Mouse (Mus musculus): ENCODE data around the gene Dram1.
"Not testable (repeated sequence)": the region's sequence is repeated elsewhere in the genome, so short reads cannot be mapped to it uniquely, and the experiment has no call there.

The Dram1 gene

GRCm38 (mm10) chr10:88386251-88386650, 7.4 kb upstream of the Dram1 start:
- DNase-seq (ENCODE audit: low read depth in 1 of 2, low spot score in 2 of 2), result no peak

- no peak for DNase-seq (ENCODE audit: low read depth in 1 of 2, low spot score in 2 of 2)
These were observed 6.9 kb upstream of the Dram1 start for GRCm38 (mm10) chr10:88385758-88386157.

- DNase-seq (ENCODE audit: low read depth in 1 of 2, low spot score in 2 of 2), result no peak
These were observed 6.4 kb upstream of the Dram1 start for GRCm38 (mm10) chr10:88385290-88385689.

DNA sequence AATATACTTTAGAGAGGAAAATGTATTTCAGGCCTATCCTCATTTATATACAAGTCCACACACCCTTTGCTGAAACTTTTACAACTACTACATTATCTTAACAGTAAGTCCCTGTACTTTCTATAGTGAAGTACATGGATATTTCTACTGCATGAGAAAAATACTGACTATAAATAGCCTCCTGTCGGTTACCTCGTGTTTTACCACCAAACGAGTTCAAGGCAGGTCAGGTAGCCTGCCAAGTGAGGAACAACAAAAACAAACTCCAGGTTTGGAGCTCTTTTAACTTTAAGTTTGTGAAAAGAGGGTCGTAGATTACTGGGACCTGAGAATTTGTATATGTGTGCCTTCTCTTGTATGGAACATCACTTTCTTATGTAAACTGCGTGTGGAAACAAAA, 5.2 kb upstream of the Dram1 start:
- DNase-seq (ENCODE audit: low read depth in 1 of 2, low spot score in 2 of 2), result no peak

DNA sequence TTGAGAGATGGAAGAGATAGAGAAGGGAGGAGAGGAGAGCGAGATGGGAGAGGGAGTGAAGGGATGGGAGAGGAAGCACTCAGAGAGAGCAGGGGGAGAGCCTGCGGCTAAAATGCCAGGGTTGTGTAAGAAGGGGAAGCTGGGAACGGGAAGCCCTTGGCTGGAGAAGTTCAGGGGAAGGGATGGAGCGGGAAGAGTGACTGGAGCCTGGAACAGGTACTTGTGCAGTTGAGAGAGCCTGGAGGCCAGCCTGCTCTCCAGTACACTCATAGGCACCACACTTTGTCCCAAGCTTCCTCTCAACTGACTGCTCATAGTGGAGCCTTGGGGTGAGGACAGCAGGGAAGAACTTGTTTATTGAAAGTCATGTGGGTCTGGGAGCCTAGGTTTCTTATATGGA, 4.6 kb upstream of the Dram1 start:
- no peak for DNase-seq (ENCODE audit: low read depth in 1 of 2, low spot score in 2 of 2)

DNA sequence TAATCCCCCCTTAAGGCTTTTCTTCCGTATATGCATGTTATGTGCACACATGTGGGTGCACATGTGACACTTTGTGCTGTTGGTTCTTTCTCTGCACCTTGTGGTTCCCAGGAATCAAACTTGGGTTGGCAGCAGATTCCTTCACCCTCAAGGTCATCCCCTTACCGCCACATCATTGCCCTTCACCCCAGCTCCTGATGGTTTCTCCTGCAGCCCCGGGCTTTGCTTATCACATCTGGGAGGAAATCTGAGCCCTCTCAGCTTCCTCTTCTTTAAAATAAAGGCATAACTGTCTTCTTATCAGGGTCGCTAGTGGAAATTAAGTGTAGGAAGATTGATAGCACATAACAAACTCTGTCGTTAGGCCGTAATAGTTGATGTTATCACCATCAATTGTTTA, 3.1 kb upstream of the Dram1 start:
- no peak for DNase-seq (ENCODE audit: low read depth in 1 of 2, low spot score in 2 of 2)

- no peak for DNase-seq (ENCODE audit: low read depth in 1 of 2, low spot score in 2 of 2)
These were observed 2.4 kb upstream of the Dram1 start for GRCm38 (mm10) chr10:88381286-88381685.

DNA sequence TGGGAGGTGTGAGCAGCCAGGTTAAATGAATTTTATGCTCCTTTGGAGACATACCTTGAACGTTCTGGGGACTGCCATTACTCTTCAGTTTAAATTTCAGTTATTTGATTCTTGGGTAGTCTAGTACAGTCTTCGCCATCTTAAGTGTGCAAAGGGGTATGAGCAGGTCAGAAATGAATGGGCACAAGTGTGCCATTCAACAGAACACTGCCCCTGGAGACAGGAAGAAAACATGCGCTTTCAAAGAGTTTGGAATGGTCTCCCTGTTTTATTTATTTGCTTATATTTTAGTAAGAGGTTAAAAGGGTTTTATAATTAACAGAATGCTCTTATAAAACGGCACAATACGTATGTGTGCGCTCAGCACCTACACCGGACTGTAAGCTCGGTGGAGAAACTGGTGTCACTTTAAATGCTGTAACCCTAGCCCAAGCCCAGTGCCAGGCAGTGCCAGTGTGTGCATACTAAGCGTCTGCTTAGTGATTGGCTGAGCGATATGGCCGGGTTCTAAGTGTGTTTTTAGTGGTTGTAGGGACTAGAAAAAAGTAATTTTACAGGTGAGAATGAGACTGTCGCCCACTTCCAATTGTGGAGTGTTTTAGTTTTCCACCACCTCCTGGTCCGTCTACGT, 1.7 kb upstream of the Dram1 start:
- no peak for DNase-seq (ENCODE audit: low read depth in 1 of 2, low spot score in 2 of 2)

- DNase-seq (ENCODE audit: low read depth in 1 of 2, low spot score in 2 of 2), result no peak
These were observed 1.1 kb upstream of the Dram1 start for GRCm38 (mm10) chr10:88380002-88380401.

- no peak for DNase-seq (ENCODE audit: low read depth in 1 of 2, low spot score in 2 of 2)
These were observed 1.2 kb downstream of the Dram1 start for GRCm38 (mm10) chr10:88377666-88378065.

- peak; percentile 57 to 81 for DNase-seq (ENCODE audit: low read depth in 1 of 2, low spot score in 2 of 2)
These were observed 2.1 kb downstream of the Dram1 start for GRCm38 (mm10) chr10:88376770-88377169.

DNA sequence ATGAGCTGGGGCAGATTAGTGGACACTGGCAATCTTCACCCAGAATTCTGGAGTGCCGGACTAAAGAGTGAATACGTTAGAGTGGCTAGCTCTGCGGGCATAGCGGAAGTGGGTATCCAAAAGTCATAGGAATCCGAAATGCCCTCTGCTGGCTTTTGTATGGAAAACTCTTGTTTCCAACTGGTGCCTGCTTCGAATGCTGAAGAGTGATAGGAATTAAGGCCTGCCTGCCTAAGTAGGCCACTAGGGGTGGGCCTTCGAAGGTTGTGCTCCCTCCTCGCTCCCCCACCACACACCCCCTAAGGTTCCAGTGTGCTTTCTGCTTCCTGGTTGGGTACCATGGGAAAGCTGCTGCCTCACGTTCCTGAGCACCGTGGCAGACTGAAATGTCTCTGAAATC, 3.9 kb downstream of the Dram1 start:
- DNase-seq (ENCODE audit: low read depth in 1 of 2, low spot score in 2 of 2), result no peak

- DNase-seq (ENCODE audit: low read depth in 1 of 2, low spot score in 2 of 2), result not testable (repeated sequence)
These were observed 5.9 kb downstream of the Dram1 start for GRCm38 (mm10) chr10:88372945-88373344.

DNA sequence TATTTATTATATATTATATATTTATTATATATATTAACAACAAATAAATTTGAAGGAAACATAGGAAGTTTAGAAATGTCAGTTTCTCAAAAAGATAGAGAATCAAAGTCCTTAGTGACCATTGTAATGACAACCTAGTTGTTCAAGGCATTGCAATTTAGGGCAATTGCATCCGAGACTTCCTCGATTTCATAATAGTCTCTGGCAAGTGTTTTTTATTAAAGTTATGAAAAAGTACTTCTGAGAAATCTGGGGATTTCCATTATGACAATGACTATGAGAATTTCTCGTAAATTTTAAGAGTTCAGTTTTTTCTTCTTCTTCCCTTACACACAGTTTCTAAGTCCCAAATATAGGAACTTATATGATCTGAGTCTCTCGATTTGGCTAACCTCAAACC, 6.4 kb downstream of the Dram1 start:
- no peak for DNase-seq (ENCODE audit: low read depth in 1 of 2, low spot score in 2 of 2)

- DNase-seq (ENCODE audit: low read depth in 1 of 2, low spot score in 2 of 2), result no peak
These were observed 7.1 kb downstream of the Dram1 start for GRCm38 (mm10) chr10:88371793-88372192.

- DNase-seq (ENCODE audit: low read depth in 1 of 2, low spot score in 2 of 2), result no peak
These were observed 9.6 kb downstream of the Dram1 start for GRCm38 (mm10) chr10:88369233-88369632.

GRCm38 (mm10) chr10:88364221-88364620, 14.7 kb downstream of the Dram1 start:
- DNase-seq (ENCODE audit: low read depth in 1 of 2, low spot score in 2 of 2), result no peak

- DNase-seq (ENCODE audit: low read depth in 1 of 2, low spot score in 2 of 2), result no peak
These were observed 16.7 kb downstream of the Dram1 start for GRCm38 (mm10) chr10:88362218-88362617.

DNA sequence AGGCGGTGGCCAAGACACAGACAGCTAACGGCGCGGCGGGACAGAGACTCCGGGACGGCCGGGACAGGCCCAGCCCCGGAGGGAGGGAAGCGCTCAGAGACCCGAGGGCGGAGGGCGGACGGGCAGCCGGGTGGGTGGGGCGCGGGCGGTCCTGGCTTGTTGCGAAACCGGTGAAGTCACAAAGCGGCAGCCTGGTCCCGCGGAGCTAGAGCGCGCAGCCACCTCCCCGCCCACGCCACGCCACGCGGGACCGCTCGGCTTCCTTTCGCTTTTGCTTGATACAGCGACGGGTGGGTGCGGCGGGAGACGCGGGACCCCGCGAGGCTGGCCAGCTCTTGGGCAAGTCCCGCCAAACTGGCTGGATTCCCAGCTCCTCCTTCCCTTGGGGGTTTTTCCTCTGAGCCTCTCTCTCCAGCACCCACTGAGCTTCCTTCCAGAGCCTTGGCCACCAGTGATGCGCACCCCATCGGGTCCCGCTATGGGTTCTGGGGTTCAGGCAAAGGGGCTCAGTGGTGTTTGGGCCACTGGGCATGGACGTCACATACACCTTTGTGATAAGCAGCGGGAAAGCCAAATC, 21.8 kb downstream of the Dram1 start:
- peak; percentile 42 to 68 for DNase-seq (ENCODE audit: low read depth in 1 of 2, low spot score in 2 of 2)

DNA sequence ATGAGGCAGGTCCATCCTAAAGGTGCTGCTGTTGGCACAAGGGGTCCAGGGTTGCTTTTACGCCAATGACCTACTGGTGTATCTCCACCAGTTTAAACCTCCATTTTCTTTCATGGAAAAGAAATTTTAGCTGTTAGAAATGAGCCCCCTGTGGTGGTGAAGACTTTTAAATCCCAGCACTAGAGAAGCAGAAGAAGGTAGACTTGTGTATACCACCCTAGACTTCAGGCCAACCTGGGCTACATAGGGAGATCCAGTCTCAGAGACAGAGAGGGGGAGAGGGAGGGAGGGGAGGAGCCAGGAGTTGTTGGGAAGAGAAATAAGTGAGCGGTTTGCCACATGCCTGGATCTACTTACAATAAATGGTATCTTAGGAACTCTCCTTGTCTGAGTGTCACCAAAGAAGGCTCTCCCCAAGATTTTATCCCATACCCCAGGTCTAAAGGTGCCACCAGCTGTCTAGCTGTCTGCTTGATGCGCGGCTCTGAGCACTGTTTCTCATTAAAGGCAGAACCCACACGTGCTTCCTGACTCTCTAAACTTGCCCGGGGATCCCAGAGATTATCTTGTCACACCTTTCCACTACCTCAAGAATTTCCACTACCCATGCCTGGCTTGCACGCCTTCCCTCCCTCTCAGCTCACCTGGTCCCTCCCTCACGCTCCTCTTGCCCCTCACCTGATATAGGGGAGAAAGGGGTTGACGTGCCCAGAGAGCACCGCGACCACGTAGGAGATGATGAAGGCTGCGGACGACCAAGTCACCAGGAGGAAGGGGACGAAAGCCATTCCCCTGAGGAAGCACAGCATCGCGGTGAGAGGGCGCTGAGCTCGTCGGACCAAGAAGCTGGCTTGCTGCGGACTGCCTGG, 22.5 kb downstream of the Dram1 start:
- no peak for DNase-seq (ENCODE audit: low read depth in 1 of 2, low spot score in 2 of 2)

DNA sequence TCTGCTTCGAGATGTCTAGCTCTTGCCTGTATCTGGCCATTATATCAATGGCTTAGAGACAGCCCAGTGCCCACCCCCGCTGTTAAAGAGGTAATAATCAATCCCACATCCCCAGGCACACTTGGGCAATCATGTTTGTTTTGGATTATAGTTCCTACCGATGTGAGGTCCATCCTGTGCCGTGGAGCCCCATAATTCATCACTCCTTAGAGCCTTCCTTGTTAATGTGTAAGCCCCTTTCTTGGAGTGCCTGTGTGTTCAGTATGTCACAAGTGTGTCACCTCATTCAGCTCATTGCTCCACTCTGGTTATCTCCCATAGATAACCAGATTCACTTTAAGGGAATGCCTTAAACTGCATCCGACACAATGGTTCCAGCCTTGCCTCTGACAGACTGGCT, 24.3 kb downstream of the Dram1 start:
- DNase-seq (ENCODE audit: low read depth in 1 of 2, low spot score in 2 of 2), result no peak

- no peak for DNase-seq (ENCODE audit: low read depth in 1 of 2, low spot score in 2 of 2)
These were observed 26.3 kb downstream of the Dram1 start for GRCm38 (mm10) chr10:88352549-88352948.

Data from monocyte, adult 2 months (primary cell).